Mouse (Mus musculus): ENCODE measurements at regions not wholly inside any gene's neighbourhood (a gene's known extent, or its start where the extent isn't known, plus 50 kb on each side); places are given as distances from the start of the nearest gene placed in this dataset.

- TF ChIP-seq POLR2A (IDR thresholded peaks at IDR 0.05; ENCODE audit: insufficient read depth, low read depth, low read length) (no peak), CTCF (IDR thresholded peaks at IDR 0.05) (no peak), EP300 (IDR thresholded peaks at IDR 0.05; ENCODE audit: insufficient read depth, low read depth, low read length) (no peak)
These were observed 191.7 kb upstream of the Adgrl2 start for GRCm38 (mm10) chr3:149182095-149182494.
